In the genomic region with DNA sequence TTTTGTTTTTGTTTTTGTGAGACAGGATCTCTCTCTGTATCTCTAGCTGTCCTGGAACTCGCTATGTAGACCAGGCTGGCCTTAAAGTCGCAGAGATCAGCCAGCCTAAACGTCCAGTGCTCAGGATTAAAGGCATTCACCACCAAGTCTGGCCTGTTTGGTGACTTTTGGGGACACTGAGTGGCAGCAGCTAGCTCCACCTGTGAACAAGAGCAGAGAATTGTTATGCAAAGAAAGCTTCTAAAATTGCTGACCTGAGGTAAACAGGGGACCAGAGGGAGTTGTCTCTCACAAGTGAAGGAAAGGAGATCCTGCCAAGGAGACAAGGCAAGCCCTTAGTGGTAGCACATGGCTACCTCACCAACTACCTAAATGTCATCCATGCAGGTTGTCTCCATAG, we compare ENCODE assay signal across 26 mouse cellular contexts. TPM values are rescaled to one million over a fixed set of nuclear protein-coding genes. Genes with fewer than 3 reads are reported as not detected.
A peak's percentile ranks its signal among the peaks of the same experiment; 100 is the strongest.
DNase-seq lines count a peak whose midpoint lies in the region; ATAC-seq and TF ChIP-seq lines count a peak whose summit lies in the region.
"Had no signal": no experiment of that assay in that cellular context is flagged by ENCODE, and none has a peak within 500 bp of the region (broad histone marks: within the 10 kb centered on the region; RNA-seq: fewer than 3 reads in every experiment).

No protein-coding gene starts in this region.

- H3K4me3 ChIP-seq in forebrain, embryonic 10.5 days: no peak overlapping the region
- no peak overlapping the region for H3K4me3 ChIP-seq in forebrain, postnatal 0 days (ENCODE audit: low read depth, low read length)
- H3K4me3 ChIP-seq in hindbrain, embryonic 10.5 days: no peak overlapping the region
- H3K4me3 ChIP-seq in hindbrain, embryonic 16.5 days (ENCODE audit: low read length): no peak overlapping the region
- H3K4me3 ChIP-seq in midbrain, embryonic 10.5 days: no peak overlapping the region
- H3K4me3 ChIP-seq in midbrain, postnatal 0 days (ENCODE audit: low read depth, low read length): no peak overlapping the region
- H3K4me3 ChIP-seq in embryonic facial prominence, embryonic 10.5 days: no peak overlapping the region
- H3K4me3 ChIP-seq: embryonic facial prominence, embryonic 15.5 days; erythroblast, embryonic 14.5 days; forebrain, embryonic 12.5 days; gastrocnemius, adult 2 months; heart, embryonic 15.5 days; hindbrain, embryonic 12.5 days had no signal

- no peak for DNase-seq in forebrain, embryonic 10.5 days (ENCODE audit: extremely low spot score, low spot score)
- no peak for DNase-seq in forebrain, postnatal 0 days
- peak; percentile 1 for DNase-seq in hindbrain, embryonic 10.5 days (ENCODE audit: low spot score)
- no peak for DNase-seq in midbrain, embryonic 10.5 days (ENCODE audit: low spot score)
- DNase-seq in midbrain, postnatal 0 days (ENCODE audit: low spot score): no peak
- DNase-seq in embryonic facial prominence, embryonic 10.5 days (ENCODE audit: low spot score): peak; percentile 6
- no peak for DNase-seq in left cerebral cortex, postnatal 10 days (ENCODE audit: extremely low spot score in 1 of 2, low spot score in 2 of 2)
- DNase-seq: adrenal gland, postnatal 14 days; B cell, adult 2 months; cerebellum, adult 18-20 months; cerebellum, adult 9-11 months; gastrocnemius, adult 2 months; gastrocnemius, postnatal 36 days; heart, adult 18-20 months had no signal

- no peak for TF ChIP-seq CTCF in forebrain, postnatal 0 days (IDR thresholded peaks at IDR 0.05; ENCODE audit: low read depth)
- no peak for TF ChIP-seq CTCF in midbrain, postnatal 0 days (IDR thresholded peaks at IDR 0.05)

- no peaks in the 10 kb centered on the region for H3K9me3 ChIP-seq in forebrain, embryonic 10.5 days
- H3K9me3 ChIP-seq in forebrain, postnatal 0 days (ENCODE audit: low read length): no peaks in the 10 kb centered on the region
- H3K9me3 ChIP-seq in hindbrain, embryonic 10.5 days: no peaks in the 10 kb centered on the region
- H3K9me3 ChIP-seq in hindbrain, embryonic 16.5 days (ENCODE audit: control insufficient read depth, low read length): no peaks in the 10 kb centered on the region
- no peaks in the 10 kb centered on the region for H3K9me3 ChIP-seq in midbrain, embryonic 10.5 days (replicated peaks)
- H3K9me3 ChIP-seq in midbrain, postnatal 0 days (ENCODE audit: low read length): no peaks in the 10 kb centered on the region
- no peaks in the 10 kb centered on the region for H3K9me3 ChIP-seq in embryonic facial prominence, embryonic 10.5 days
- H3K9me3 ChIP-seq: embryonic facial prominence, embryonic 15.5 days; forebrain, embryonic 12.5 days; heart, embryonic 15.5 days; hindbrain, embryonic 12.5 days had no signal

- intact Hi-C loops in left cerebral cortex, postnatal 10 days (cut with DNase I): no loop called here

- no peak overlapping the region for H3K9ac ChIP-seq in forebrain, postnatal 0 days
- H3K9ac ChIP-seq in hindbrain, embryonic 16.5 days (ENCODE audit: low read depth, low read length): no peak overlapping the region
- no peak overlapping the region for H3K9ac ChIP-seq in midbrain, postnatal 0 days (replicated peaks; ENCODE audit: low read length, poor library complexity, severe bottlenecking)
- H3K9ac ChIP-seq: embryonic facial prominence, embryonic 15.5 days; forebrain, embryonic 12.5 days; heart, embryonic 15.5 days; hindbrain, embryonic 12.5 days had no signal

- no peak overlapping the region for H3K4me2 ChIP-seq in forebrain, postnatal 0 days (ENCODE audit: low read depth)
- H3K4me2 ChIP-seq in hindbrain, embryonic 16.5 days (ENCODE audit: low read length): no peak overlapping the region
- H3K4me2 ChIP-seq in midbrain, postnatal 0 days (ENCODE audit: low read depth, low read length, poor library complexity, severe bottlenecking): no peak overlapping the region
- H3K4me2 ChIP-seq: embryonic facial prominence, embryonic 15.5 days; forebrain, embryonic 12.5 days; heart, embryonic 11.5 days; heart, embryonic 15.5 days; hindbrain, embryonic 12.5 days had no signal

- 68% methylated on average over 3 of the region's 3 CpGs for WGBS in forebrain, embryonic 10.5 days
- 71% methylated on average over 3 of the region's 3 CpGs for WGBS in forebrain, postnatal 0 days
- WGBS in hindbrain, embryonic 10.5 days: 73% methylated on average over 3 of the region's 3 CpGs
- 76% methylated on average over 3 of the region's 3 CpGs for WGBS in hindbrain, embryonic 16.5 days
- 71% methylated on average over 3 of the region's 3 CpGs for WGBS in midbrain, embryonic 10.5 days
- 69% methylated on average over 3 of the region's 3 CpGs for WGBS in midbrain, postnatal 0 days
- 63% methylated on average over 3 of the region's 3 CpGs for WGBS in embryonic facial prominence, embryonic 10.5 days

- no peaks in the 10 kb centered on the region for H3K27me3 ChIP-seq in forebrain, embryonic 10.5 days (ENCODE audit: poor library complexity, severe bottlenecking)
- no peaks in the 10 kb centered on the region for H3K27me3 ChIP-seq in forebrain, postnatal 0 days (ENCODE audit: insufficient read depth, low read length)
- no peaks in the 10 kb centered on the region for H3K27me3 ChIP-seq in hindbrain, embryonic 10.5 days (ENCODE audit: insufficient read depth, poor library complexity, severe bottlenecking)
- H3K27me3 ChIP-seq in hindbrain, embryonic 16.5 days (replicated peaks; ENCODE audit: control insufficient read depth, insufficient read depth, low read length): no peaks in the 10 kb centered on the region
- H3K27me3 ChIP-seq in midbrain, embryonic 10.5 days (ENCODE audit: low read depth, poor library complexity, severe bottlenecking): no peaks in the 10 kb centered on the region
- no peaks in the 10 kb centered on the region for H3K27me3 ChIP-seq in midbrain, postnatal 0 days (ENCODE audit: insufficient read depth, low read length)
- peaks cover 7% of the 10 kb centered on the region; the same call in 1 of the 2 replicates for H3K27me3 ChIP-seq in embryonic facial prominence, embryonic 10.5 days (replicated peaks; ENCODE audit: low read depth, poor library complexity, severe bottlenecking)
- H3K27me3 ChIP-seq: embryonic facial prominence, embryonic 15.5 days; forebrain, embryonic 12.5 days; heart, embryonic 15.5 days; hindbrain, embryonic 12.5 days; Patski had no signal

- no peak for ATAC-seq in forebrain, postnatal 0 days
- no peak for ATAC-seq in hindbrain, embryonic 16.5 days
- ATAC-seq in midbrain, postnatal 0 days (ENCODE audit: low FRiP score): no peak
- ATAC-seq: activated CD4-positive, CD25-positive, alpha-beta regulatory T cell, adult 4 months; CD4-positive, CD25-positive, alpha-beta regulatory T cell, adult 4 months; hindbrain, postnatal 0 days; intestine, embryonic 16.5 days; Patski had no signal

- H3K36me3 ChIP-seq in forebrain, embryonic 10.5 days (replicated peaks): peaks cover 9% of the 10 kb centered on the region
- H3K36me3 ChIP-seq in forebrain, postnatal 0 days (ENCODE audit: insufficient read depth): no peaks in the 10 kb centered on the region
- peaks cover 8% of the 10 kb centered on the region; the same call in 1 of the 2 replicates for H3K36me3 ChIP-seq in hindbrain, embryonic 10.5 days
- H3K36me3 ChIP-seq in hindbrain, embryonic 16.5 days (ENCODE audit: control insufficient read depth, insufficient read depth, low read length): no peaks in the 10 kb centered on the region
- peaks cover 17% of the 10 kb centered on the region; the same call in 1 of the 2 replicates for H3K36me3 ChIP-seq in midbrain, embryonic 10.5 days
- H3K36me3 ChIP-seq in midbrain, postnatal 0 days (ENCODE audit: insufficient read depth, low read length): no peaks in the 10 kb centered on the region
- H3K36me3 ChIP-seq in embryonic facial prominence, embryonic 10.5 days (replicated peaks): no peaks in the 10 kb centered on the region; the same call in 1 of the 2 replicates
- H3K36me3 ChIP-seq: embryonic facial prominence, embryonic 15.5 days; forebrain, embryonic 12.5 days; heart, embryonic 15.5 days; hindbrain, embryonic 12.5 days had no signal

- H3K27ac ChIP-seq in forebrain, embryonic 10.5 days: peak overlapping the region; percentile 44; the same call in 1 of the 2 replicates
- no peak overlapping the region for H3K27ac ChIP-seq in forebrain, postnatal 0 days (ENCODE audit: low read depth, low read length)
- no peak overlapping the region for H3K27ac ChIP-seq in hindbrain, embryonic 10.5 days
- H3K27ac ChIP-seq in hindbrain, embryonic 16.5 days (ENCODE audit: low read depth, low read length): no peak overlapping the region
- 0 out of 2 replicates have a peak overlapping the region, but pooled peaks have one; percentile 23 for H3K27ac ChIP-seq in midbrain, embryonic 10.5 days (replicated peaks)
- H3K27ac ChIP-seq in midbrain, postnatal 0 days (ENCODE audit: low read depth, low read length): no peak overlapping the region
- H3K27ac ChIP-seq in embryonic facial prominence, embryonic 10.5 days (replicated peaks): no peak overlapping the region
- H3K27ac ChIP-seq: embryonic facial prominence, embryonic 15.5 days; forebrain, embryonic 12.5 days; gastrocnemius, adult 2 months; heart, embryonic 15.5 days; hindbrain, embryonic 12.5 days; hindbrain, postnatal 0 days had no signal

- H3K4me1 ChIP-seq in forebrain, embryonic 10.5 days: peaks cover 62% of the 10 kb centered on the region
- 0 out of 2 replicates have a peak, but pooled peaks cover 12% of the 10 kb centered on the region for H3K4me1 ChIP-seq in forebrain, postnatal 0 days (ENCODE audit: insufficient read depth)
- peaks cover 60% of the 10 kb centered on the region for H3K4me1 ChIP-seq in hindbrain, embryonic 10.5 days (replicated peaks)
- H3K4me1 ChIP-seq in hindbrain, embryonic 16.5 days (ENCODE audit: control insufficient read depth, insufficient read depth, low read depth, low read length): peaks cover 14% of the 10 kb centered on the region
- H3K4me1 ChIP-seq in midbrain, embryonic 10.5 days: peaks cover 74% of the 10 kb centered on the region
- no peaks in the 10 kb centered on the region for H3K4me1 ChIP-seq in midbrain, postnatal 0 days (ENCODE audit: insufficient read depth, low read length)
- H3K4me1 ChIP-seq in embryonic facial prominence, embryonic 10.5 days: peaks cover 37% of the 10 kb centered on the region

RNA-seq across cellular contexts. Expression of a gene that starts 12.5 kb away (rescaled TPM):
- 40.5 and 47.0 TPM in 2 replicates for polyA plus RNA-seq in forebrain, embryonic 10.5 days (2016; fragmentation: Nextera tagmentation; extraction: Ambion mirVana)
- 203 and 225 TPM in 2 replicates for total RNA-seq in forebrain, postnatal 0 days (2014; rRNA removed)
- 27.0 and 43.0 TPM in 2 replicates for polyA plus RNA-seq in forebrain, postnatal 0 days (2015; fragmentation: Nextera tagmentation; extraction: Ambion mirVana)
- 34.6 and 41.4 TPM in 2 replicates for polyA plus RNA-seq in hindbrain, embryonic 10.5 days (2016; fragmentation: Nextera tagmentation; extraction: Ambion mirVana)
- polyA plus RNA-seq in hindbrain, embryonic 16.5 days (2015; fragmentation: Nextera tagmentation; extraction: Ambion mirVana): 46.3 and 47.5 TPM in 2 replicates
- 47.7 and 49.5 TPM in 2 replicates for polyA plus RNA-seq in midbrain, embryonic 10.5 days (2016; fragmentation: Nextera tagmentation; extraction: Ambion mirVana)
- total RNA-seq in midbrain, postnatal 0 days (2014; rRNA removed): 293 and 297 TPM in 2 replicates
- polyA plus RNA-seq in midbrain, postnatal 0 days (2015; fragmentation: Nextera tagmentation; extraction: Ambion mirVana): 43.3 and 47.4 TPM in 2 replicates
- 33.3 and 33.5 TPM in 2 replicates for polyA plus RNA-seq in embryonic facial prominence, embryonic 10.5 days (2016; fragmentation: Nextera tagmentation; extraction: Ambion mirVana)
- total RNA-seq in left cerebral cortex, postnatal 10 days (2021): 100 to 1,000 TPM; 295 to 297 TPM

Comparison
In these comparisons a context has a peak if more than half of its experiments do, and no peak if none do; other contexts are left out.
1. H3K27ac ChIP-seq: peak in forebrain, embryonic 10.5 days (single experiment) and midbrain, embryonic 10.5 days (single experiment); none in forebrain, postnatal 0 days (single experiment), hindbrain, embryonic 10.5 days (single experiment), hindbrain, embryonic 16.5 days (single experiment), midbrain, postnatal 0 days (single experiment) and embryonic facial prominence, embryonic 10.5 days (single experiment).
2. DNase-seq: peak in hindbrain, embryonic 10.5 days (single experiment) and embryonic facial prominence, embryonic 10.5 days (single experiment); none in forebrain, embryonic 10.5 days (single experiment), forebrain, postnatal 0 days (single experiment), midbrain, embryonic 10.5 days (single experiment), midbrain, postnatal 0 days (single experiment) and left cerebral cortex, postnatal 10 days (0 of 2).